Mouse (Mus musculus) CD8-positive naive resting alpha-beta T cell, adult 2 months (primary cell): Measurements from ENCODE around the gene Cpox.

Experiments
- DNase-seq, 2 experiments: peaks; one replicate each; pipeline ENCODE4 v3.0.0; 2022; ENCODE audit warnings: low read depth in 2 of 2, low spot score in 2 of 2

Gene Cpox

DNA sequence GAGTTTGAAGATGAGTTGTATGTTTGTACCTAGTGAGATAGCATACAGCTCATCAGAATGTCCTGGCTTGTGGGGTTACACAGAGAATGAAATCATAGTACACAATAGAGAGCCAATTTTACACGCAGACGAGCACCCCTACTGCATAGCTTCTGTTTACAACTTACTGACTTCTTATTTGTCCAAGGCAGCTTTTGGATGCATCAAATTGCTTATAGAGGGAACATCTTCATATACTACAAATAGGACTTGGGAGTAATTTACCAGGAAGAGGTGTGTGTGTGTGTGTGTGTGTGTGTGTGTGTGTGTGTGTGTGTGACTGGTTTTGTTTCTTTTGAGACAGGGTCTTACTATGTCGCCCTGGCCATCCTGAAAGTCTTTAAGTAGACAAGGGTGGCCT, 1.5 kb upstream of the Cpox start:
- no peak for DNase-seq

DNA sequence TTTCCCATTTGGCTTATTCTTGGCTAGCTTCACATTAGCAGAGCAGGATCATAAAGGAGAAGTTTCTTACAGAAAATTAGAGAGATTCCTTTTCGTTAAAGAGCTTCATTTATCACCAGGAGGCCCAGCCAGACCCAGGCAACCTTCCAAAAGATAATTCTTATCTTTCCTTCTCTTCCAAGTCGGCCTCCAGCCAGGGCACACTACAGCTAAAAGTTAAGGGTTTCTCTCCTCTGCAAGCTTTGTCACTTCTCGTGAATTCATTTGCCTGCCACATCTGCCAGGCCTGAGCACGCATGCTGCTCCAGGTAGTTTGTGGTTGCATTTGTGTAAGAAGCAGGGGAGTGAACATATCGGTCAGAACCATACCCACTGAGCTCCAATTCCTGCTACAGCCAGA, 828 bp upstream of the Cpox start:
- no peak for DNase-seq

GRCm38 (mm10) chr16:58670643-58671042, 551 bp downstream of the Cpox start:
- peak in 1 of 2 experiments; percentile 5 for DNase-seq

- DNase-seq = no peak
These were observed 1.3 kb downstream of the Cpox start for GRCm38 (mm10) chr16:58671212-58671985.

- DNase-seq = no peak
These were observed 2.3 kb downstream of the Cpox start for GRCm38 (mm10) chr16:58672396-58672795.

GRCm38 (mm10) chr16:58673811-58674410, 3.8 kb downstream of the Cpox start:
- DNase-seq = no peak

GRCm38 (mm10) chr16:58675256-58675655, 5.2 kb downstream of the Cpox start:
- DNase-seq = no peak

GRCm38 (mm10) chr16:58676156-58676555, 6.1 kb downstream of the Cpox start:
- DNase-seq = no peak

DNA sequence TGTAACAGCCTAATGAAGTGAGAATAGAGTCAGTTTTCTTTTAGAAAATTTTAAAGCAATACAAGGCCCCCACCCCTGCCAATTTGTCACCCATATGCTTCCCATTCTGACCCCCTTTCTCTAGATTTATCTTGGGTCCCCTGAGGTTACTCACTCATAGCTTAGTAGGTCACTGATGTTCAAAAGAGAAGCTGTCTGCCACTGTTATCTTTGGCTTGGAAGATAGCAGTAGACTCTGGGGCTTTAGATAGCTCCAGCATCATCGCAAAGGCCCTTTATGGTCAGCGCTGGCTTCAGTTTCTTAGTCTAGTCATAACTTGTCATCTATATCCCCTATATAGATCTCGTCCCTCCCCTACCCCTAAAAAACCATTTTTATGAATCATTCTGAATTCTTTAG, 6.5 kb downstream of the Cpox start:
- no peak for DNase-seq

DNA sequence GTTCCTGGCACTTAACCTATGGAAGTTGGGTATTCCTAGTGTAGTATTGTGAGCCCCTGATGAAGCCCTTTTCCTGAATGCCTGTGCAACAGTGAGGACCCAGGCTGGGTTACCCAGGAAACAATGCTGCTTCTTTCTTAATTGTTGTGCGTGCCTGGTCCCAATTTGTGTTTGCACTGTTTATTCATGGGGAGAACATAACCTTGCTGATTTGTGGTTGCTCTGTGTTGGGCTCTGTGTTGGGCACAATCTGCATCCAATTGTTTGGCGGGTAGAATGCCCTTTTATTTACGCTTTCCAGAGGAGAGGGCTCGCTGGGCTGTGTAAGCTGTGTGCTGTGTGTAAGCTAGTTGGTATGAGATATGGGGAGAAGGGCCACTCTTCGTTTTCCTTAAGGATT, 7.4 kb downstream of the Cpox start:
- no peak for DNase-seq

DNA sequence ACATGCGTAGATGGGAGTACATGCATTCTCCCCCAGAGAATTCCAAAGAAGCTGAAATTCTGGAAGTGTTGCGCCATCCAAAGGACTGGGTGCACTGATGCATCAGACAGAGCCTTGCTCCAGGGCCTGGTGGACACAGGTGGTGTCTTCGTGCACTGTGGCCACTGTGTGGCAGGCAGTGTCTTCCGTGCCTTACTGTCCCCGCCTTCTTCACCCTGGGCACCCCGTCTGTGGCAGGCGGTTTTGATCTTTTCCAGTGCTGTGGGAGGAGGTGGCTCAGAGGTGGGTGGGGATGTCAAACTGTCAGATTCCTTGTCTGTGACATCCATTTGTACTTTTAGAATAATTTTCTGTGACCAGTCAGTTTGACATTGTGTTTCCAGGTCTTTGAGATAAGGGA, 8.6 kb downstream of the Cpox start:
- DNase-seq = no peak

DNA sequence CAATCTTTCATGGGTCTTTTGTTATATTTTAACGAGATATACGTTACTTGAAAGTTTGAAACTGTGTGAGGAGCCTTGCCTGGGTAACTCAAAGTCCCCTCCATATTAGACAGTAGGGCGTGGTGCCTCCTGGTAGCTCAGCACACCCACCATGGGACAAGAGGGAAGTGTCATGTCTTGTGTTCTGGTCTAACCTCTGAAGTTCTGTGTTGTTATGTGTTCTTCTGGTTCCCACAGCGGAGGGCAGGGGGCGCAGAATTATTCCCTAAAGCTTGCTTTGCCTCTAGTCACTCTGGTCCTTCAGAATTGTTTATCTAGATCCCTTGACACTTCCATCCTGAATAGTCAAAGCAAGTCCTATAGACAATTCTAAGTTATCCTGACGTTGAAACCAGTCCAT, 12.0 kb downstream of the Cpox start:
- DNase-seq = no peak

- DNase-seq = no peak
These were observed 12.8 kb downstream of the Cpox start for GRCm38 (mm10) chr16:58682870-58683269.

GRCm38 (mm10) chr16:58683911-58684310, 13.8 kb downstream of the Cpox start:
- no peak for DNase-seq

- no peak for DNase-seq
These were observed 14.4 kb downstream of the Cpox start for GRCm38 (mm10) chr16:58684537-58684936.

GRCm38 (mm10) chr16:58685548-58686537, 15.8 kb downstream of the Cpox start:
- no peak for DNase-seq

DNA sequence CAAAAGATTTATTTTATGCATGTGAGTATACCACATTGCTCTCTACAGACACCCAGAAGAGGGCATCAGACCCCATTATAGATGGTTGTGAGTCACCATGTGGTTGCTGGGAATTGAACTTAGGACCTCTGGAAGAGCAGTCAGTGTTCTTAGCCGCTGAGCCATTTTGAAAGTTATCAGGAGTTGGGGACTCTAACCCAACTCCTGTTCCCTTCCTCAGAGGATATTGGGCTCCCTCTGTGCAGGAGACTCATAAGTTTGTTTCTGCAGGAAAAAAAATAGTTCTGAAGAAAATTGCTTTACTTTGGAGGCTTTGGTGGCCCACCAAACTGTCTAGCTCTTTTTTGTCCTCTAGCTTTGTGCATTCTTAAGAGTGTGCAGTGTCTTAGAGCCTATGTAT, 18.4 kb downstream of the Cpox start:
- no peak for DNase-seq

- DNase-seq = no peak
These were observed 19.6 kb downstream of the Cpox start for GRCm38 (mm10) chr16:58689555-58690169.

DNA sequence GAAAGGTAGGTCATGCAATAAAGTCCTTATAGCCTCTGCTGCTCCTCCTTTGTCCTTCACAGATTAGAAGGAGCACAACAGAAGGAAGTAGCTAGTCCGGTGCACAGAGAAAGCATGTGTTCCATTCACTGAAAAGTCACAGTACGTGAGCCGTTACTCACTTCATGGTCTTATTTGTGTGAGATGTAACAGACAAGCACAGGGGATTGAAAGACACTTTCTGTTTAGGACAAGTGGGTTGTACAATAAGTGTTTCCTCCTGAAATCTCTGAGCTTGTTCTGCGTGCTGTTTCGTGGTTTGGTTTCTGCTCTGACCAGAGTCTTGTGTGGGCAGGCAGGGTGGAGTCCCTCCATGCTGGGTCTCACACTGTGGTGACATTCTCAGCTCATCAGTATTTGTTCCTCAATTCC, 20.2 kb downstream of the Cpox start:
- no peak for DNase-seq

GRCm38 (mm10) chr16:58694091-58694490, 24.0 kb downstream of the Cpox start:
- DNase-seq = no peak

DNA sequence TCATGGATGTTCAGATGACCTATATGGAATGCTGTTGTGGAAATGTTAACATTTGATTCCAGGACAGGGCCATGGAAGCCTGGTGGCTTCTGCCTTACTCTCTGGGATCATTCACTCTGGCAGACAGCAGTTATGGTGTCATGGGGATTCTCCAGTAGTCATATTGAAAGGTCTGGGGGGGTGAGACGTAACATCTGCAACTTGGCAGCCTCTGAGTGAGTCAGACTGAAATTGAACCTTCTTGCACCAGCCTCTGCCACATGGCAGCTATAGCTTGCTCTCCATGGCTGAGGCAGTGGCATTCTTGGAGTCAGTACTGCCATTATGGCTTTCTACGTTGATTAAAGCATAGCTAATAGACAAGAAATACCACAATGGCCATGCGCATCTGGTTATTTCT, 26.7 kb downstream of the Cpox start:
- DNase-seq = no peak
